Mouse (Mus musculus) left cerebral cortex, postnatal 4 days (tissue): ENCODE data around the gene Klhl23. TPM values are rescaled to one million over a fixed set of nuclear protein-coding genes. Genes with fewer than 3 reads are reported as not detected.

ENCODE experiments used
- DNase-seq: peaks from one replicate; pipeline ENCODE4 v3.0.0-alpha.2; 2022
- intact Hi-C: fragments of 180-260 bp; cut with DNase I; formaldehyde crosslinking; loops from one replicate; pipeline ENCODE4 v1.15.1; 2025
- total RNA-seq, 2 experiments: library from RNA; stranded (reverse); gene quantifications; 2 replicates each; pipeline ENCODE4 v1.2.3; 2021

The Klhl23 gene
- total RNA-seq, 2 experiments from 2014 or later = 136 to 142 TPM

GRCm38 (mm10) chr2:69826380-69826779, 4.6 kb downstream of the Klhl23 start:
- intact Hi-C loops = loop anchor here (10.0 kb wide), 1 partner anchor 82 kb away; no protein-coding TSS in a partner anchor
- DNase-seq = peak; percentile 22

- intact Hi-C loops = loop anchor here (10.0 kb wide), 1 partner anchor 83 kb away; no protein-coding TSS in a partner anchor
- no peak for DNase-seq
Observed at GRCm38 (mm10) chr2:69828031-69828430, 6.3 kb downstream of the Klhl23 start.

- no peak for DNase-seq
- intact Hi-C loops = loop anchor here (10.0 kb wide), 1 partner anchor 85 kb away; no protein-coding TSS in a partner anchor
Observed at GRCm38 (mm10) chr2:69829680-69830079, 7.9 kb downstream of the Klhl23 start.

GRCm38 (mm10) chr2:69830116-69830515, 8.4 kb downstream of the Klhl23 start:
- intact Hi-C loops = no loop called here
- no peak for DNase-seq

GRCm38 (mm10) chr2:69837244-69837967, 15.7 kb downstream of the Klhl23 start:
- intact Hi-C loops = no loop called here
- DNase-seq = no peak

GRCm38 (mm10) chr2:69837996-69838395, 16.3 kb downstream of the Klhl23 start:
- intact Hi-C loops = no loop called here
- DNase-seq = no peak

GRCm38 (mm10) chr2:69838707-69839106, 17.0 kb downstream of the Klhl23 start:
- intact Hi-C loops = no loop called here
- DNase-seq = no peak

- intact Hi-C loops = no loop called here
- DNase-seq = peak; percentile 55
Observed at GRCm38 (mm10) chr2:69840261-69840660, 18.5 kb downstream of the Klhl23 start.

- intact Hi-C loops = no loop called here
- no peak for DNase-seq
Observed at GRCm38 (mm10) chr2:69849215-69849614, 27.5 kb downstream of the Klhl23 start.

- intact Hi-C loops = no loop called here
- DNase-seq = no peak
Observed at GRCm38 (mm10) chr2:69851427-69852058, 29.8 kb downstream of the Klhl23 start.

- no peak for DNase-seq
- intact Hi-C loops = no loop called here
Observed at GRCm38 (mm10) chr2:69856392-69856791, 34.6 kb downstream of the Klhl23 start.

GRCm38 (mm10) chr2:69857882-69858281, 36.1 kb downstream of the Klhl23 start:
- intact Hi-C loops = no loop called here
- DNase-seq = no peak

GRCm38 (mm10) chr2:69860972-69861452, 39.3 kb downstream of the Klhl23 start:
- DNase-seq = no peak
- intact Hi-C loops = no loop called here

GRCm38 (mm10) chr2:69861485-69862091, 39.8 kb downstream of the Klhl23 start, which contains the start of gene Ssb:
TSS of gene Ssb (plus strand) at chr2:69861562.
- peak; percentile 96 for DNase-seq
- intact Hi-C loops = no loop called here

- intact Hi-C loops = no loop called here
- no peak for DNase-seq
Observed at GRCm38 (mm10) chr2:69862117-69862657, 40.4 kb downstream of the Klhl23 start.

- intact Hi-C loops = no loop called here
- DNase-seq = no peak
Observed at GRCm38 (mm10) chr2:69883990-69884391, 62.2 kb downstream of the Klhl23 start.

- no peak for DNase-seq
- intact Hi-C loops = no loop called here
Observed at GRCm38 (mm10) chr2:69884581-69884980, 62.8 kb downstream of the Klhl23 start.

GRCm38 (mm10) chr2:69885050-69885449, 63.3 kb downstream of the Klhl23 start:
- no peak for DNase-seq
- intact Hi-C loops = no loop called here

GRCm38 (mm10) chr2:69885451-69886305, 63.9 kb downstream of the Klhl23 start, which contains the start of gene Mettl5:
TSS of gene Mettl5 (minus strand) at chr2:69885615.
- intact Hi-C loops = no loop called here

More at GRCm38 (mm10) chr2:69885451-69886305, 63.9 kb downstream of the Klhl23 start, which contains the start of gene Mettl5:
- peak; percentile 91 for DNase-seq
